Mouse (Mus musculus) CH12.LX (cell line): ENCODE measurements at regions not wholly inside any gene's neighbourhood (a gene's known extent, or its start where the extent isn't known, plus 50 kb on each side); places are given as distances from the start of the nearest gene placed in this dataset.

Experiments used
- CHD2 ChIP-seq: IDR thresholded peaks from 2 replicates; pipeline ENCODE4 v1.6.1; 2011; ENCODE audit warnings: low read length, improper control_type of control experiment
- CTCF ChIP-seq, 2 experiments: IDR thresholded peaks in 1 of 2; conservative IDR thresholded peaks in 1 of 2; 2 replicates each; pipeline ENCODE4 v1.5.1; 2011 to 2012; ENCODE audit warnings: low read depth in 2 of 2, low read length in 2 of 2, improper control_type of control experiment in 1 of 2, inconsistent platforms in 1 of 2, mild to moderate bottlenecking in 1 of 2, moderate library complexity in 1 of 2
- E2F4 ChIP-seq: IDR thresholded peaks from 2 replicates; pipeline ENCODE4 v1.6.1; 2011; ENCODE audit warnings: low read depth, low read length, improper control_type of control experiment; ENCODE audit not compliant: insufficient replicate concordance
- ETS1 ChIP-seq: conservative IDR thresholded peaks from 2 replicates; pipeline ENCODE4 v1.6.1; 2012; ENCODE audit warnings: low read depth, mild to moderate bottlenecking, inconsistent platforms, low read length, improper control_type of control experiment, moderate library complexity
- KAT2A ChIP-seq: IDR thresholded peaks from 2 replicates; pipeline ENCODE4 v1.6.1; 2012; ENCODE audit warnings: low read length, improper control_type of control experiment, inconsistent platforms; ENCODE audit not compliant: insufficient replicate concordance
- MAX ChIP-seq: IDR thresholded peaks from 2 replicates; pipeline ENCODE4 v1.6.1; 2011; ENCODE audit warnings: low read length, improper control_type of control experiment
- MXI1 ChIP-seq: IDR thresholded peaks from 2 replicates; pipeline ENCODE4 v1.6.1; 2011; ENCODE audit warnings: mild to moderate bottlenecking, low read depth, low read length, improper control_type of control experiment
- NELFE ChIP-seq: IDR thresholded peaks from 2 replicates; pipeline ENCODE4 v1.6.1; 2011; ENCODE audit warnings: low read depth, low read length, improper control_type of control experiment
- POLR2A ChIP-seq: IDR thresholded peaks from 2 replicates; pipeline ENCODE4 v1.6.1; 2011; ENCODE audit warnings: low read depth, mild to moderate bottlenecking, improper control_type of control experiment, low read length
- POLR2AphosphoS2 ChIP-seq: IDR thresholded peaks from 2 replicates; pipeline ENCODE4 v1.6.1; 2011; ENCODE audit warnings: low read depth, low read length, improper control_type of control experiment
- UBTF ChIP-seq: IDR thresholded peaks from 2 replicates; pipeline ENCODE4 v1.6.1; 2012; ENCODE audit warnings: low read depth, mild to moderate bottlenecking, inconsistent platforms, low read length, improper control_type of control experiment, moderate library complexity
- USF1 ChIP-seq: IDR thresholded peaks from 2 replicates; pipeline ENCODE4 v1.6.1; 2014; ENCODE audit warnings: low read depth, mild to moderate bottlenecking, inconsistent platforms, low read length, improper control_type of control experiment
- ZKSCAN1 ChIP-seq: IDR thresholded peaks from 2 replicates; pipeline ENCODE4 v1.6.1; 2012; ENCODE audit warnings: low read depth, inconsistent platforms, low read length, improper control_type of control experiment, borderline replicate concordance
- ZNF384 ChIP-seq: IDR thresholded peaks from 2 replicates; pipeline ENCODE4 v1.6.1; 2012; ENCODE audit warnings: low read depth, low read length, improper control_type of control experiment, inconsistent platforms

DNA sequence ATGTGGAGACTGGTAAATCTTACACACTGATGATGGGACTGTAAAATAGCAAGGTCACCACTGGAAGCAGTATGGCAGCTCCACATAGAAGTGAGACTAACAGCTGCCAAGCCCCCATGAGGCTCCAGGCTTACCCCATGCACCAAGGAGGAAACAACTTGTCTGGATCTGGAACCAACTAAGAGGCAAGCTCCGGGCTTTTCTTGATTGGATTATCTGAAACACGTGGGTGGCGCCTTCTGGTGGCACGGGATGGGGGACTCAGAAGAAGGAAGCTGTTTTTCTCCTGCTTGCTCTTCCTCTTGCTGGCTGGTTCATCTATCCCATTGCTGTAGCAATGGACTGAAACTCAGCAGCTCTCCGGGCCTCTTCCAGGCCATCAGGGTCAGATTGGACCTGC is 171.5 kb upstream of the Sulf2 start:
- TF ChIP-seq ETS1 (no peak), KAT2A (no peak), CTCF (conservative IDR thresholded peaks at IDR 0.05 in 1 of 2, IDR thresholded peaks at IDR 0.05 in 1 of 2; ENCODE audit: low read depth in 2 of 2, low read length in 2 of 2) (no peak), USF1 (no peak), ZNF384 (no peak), MAX (no peak), POLR2A (no peak), E2F4 (no peak), MXI1 (no peak), POLR2AphosphoS2 (no peak), ZKSCAN1 (no peak), UBTF (no peak), CHD2 (no peak), NELFE (no peak)
